Mouse (Mus musculus) cerebellum, adult 9-11 months (tissue): ENCODE measurements around the gene Sphk1.

Experiments
- DNase-seq: peaks from one replicate; pipeline ENCODE4 v3.0.0; 2022

Gene Sphk1

DNA sequence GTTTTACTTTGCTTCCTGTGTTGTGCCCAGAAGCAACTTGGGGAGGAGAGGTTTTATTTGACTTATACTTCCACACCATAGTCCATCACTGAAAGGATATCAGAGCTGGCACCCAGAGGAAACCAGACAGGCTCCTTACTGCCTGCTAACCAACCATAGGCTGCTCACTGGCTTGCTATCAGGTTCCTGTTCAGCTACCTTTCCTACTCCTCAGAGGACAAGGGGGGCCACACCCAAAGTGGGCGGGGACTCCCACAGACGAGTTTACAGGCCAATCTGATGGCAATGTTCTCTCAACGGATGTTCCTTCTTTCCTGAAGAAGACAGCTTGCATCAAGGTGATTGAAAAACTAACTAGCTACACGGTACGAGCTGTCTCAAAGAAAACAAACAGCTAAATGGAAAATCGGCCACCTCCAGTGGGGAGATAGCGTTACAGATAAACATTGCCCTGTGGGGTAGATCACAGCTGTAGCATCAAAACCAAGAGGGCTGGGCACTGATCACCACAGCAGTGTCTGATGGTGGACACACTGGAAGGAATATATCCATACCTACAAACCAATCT is 19.3 kb upstream of the Sphk1 start:
- no peak for DNase-seq

DNA sequence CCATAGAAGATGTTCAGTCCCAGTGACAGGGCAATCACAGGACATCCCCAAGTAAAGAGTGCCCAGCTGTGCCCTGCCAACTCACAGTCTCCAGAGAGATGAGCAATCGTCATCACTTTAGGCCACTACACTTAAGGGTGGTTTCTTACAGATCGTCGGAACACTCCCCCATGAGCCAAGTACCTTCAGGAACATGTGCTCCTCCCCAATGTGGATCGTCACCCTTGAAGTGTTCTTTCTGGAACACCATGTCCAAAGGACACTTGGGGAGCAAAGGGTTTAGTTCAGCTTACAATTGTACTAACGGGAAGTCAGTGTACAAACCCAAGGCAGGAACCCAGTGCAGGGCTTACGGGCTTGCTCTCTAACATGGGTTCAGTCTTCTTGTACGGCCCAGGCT is 18.6 kb upstream of the Sphk1 start:
- no peak for DNase-seq

DNA sequence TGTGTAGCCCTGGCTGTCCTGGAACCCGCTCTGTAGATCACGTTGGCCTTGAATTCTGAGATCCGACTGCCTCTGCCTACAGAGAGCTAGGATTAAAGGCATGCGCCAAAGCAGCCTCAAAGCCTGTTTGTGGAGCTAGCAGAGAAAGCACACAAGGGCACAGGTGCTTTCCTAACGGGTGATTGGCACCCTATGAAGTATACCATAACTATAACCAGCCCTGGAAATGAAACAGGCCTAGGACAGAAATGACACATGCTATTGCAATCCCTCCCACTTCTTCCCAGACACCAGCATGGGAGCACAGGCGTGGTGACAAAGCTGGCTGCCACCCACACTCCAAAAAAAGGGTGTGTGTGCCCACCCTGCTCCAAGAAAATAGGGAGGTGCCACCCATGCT is 17.7 kb upstream of the Sphk1 start:
- no peak for DNase-seq

DNA sequence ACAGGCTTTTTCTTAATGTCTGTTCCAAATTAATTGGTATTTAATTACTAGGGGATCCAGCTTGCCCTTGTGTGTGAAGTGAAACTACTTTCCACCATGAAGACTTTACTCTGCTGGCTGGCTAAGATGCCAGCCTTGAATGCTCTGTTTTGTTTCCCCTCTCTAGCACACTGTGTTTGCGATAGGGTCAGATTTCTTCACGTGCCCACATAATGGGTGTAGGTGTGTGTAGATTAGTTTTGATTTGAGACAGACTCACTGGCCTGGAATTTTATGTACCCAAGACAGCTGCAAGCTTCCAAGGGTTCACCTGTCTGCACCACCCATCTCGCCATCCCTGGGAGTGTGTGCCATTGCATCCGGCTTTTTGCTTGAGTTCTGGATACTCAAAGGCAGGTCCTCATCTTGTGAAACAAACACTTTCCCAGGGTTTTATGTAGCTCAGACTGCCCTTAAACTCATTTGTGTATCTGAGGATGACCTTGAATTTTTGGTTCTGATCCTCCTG is 17.1 kb upstream of the Sphk1 start:
- DNase-seq: no peak

DNA sequence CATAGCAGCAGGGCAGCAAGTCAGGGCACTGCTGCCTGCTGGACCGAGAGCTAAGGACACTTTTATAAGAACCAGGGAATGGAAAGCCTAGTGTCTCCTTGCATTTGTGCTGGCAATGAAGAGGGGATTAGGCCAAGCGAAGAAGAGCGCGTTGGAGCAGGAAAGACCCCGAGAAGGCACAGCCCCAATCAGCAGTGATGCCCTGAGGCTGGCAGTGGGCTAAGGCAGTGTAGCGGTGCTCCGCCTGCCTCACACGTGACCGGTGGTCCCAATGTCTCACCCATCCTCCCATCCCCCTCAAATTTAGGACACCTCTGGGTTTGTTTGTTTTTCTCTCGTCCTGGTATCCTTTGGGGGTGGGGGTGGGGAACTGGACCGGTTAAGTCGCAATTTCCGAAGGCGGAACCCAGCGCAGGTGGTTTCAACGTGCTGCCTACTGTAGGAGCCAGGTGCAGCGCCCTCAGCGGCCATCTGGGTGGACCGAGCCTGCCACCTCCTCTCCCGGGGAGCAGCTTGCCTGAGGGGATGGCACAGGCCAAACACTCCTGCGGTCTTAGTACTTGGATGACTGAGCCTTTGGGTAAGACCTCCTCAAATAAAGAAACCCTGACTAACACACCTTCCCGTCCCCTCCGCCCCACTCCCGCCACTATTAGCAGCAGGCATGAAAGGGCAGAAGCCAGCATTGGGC is 15.2 kb upstream of the Sphk1 start:
- peak; percentile 83 for DNase-seq

DNA sequence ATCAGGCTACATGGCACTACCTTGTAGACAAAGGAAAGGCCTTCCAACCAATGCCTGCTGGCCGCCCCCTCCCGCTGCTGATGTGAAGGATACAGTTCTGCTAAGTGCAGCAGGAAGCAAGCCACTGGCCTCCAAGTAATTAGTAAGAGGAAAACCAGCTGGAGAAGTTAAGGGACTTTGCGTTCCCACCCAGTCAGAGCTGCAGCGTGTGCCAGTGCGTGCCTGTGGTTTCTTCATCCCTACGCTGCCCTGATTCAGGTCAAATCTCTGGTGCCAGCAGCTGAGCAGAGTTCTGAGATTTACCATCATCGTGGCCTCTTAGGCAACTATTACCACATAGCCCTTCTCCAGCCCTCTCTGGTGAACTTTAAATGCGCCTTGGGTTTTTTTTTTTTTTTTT is 12.2 kb upstream of the Sphk1 start:
- no peak for DNase-seq

DNA sequence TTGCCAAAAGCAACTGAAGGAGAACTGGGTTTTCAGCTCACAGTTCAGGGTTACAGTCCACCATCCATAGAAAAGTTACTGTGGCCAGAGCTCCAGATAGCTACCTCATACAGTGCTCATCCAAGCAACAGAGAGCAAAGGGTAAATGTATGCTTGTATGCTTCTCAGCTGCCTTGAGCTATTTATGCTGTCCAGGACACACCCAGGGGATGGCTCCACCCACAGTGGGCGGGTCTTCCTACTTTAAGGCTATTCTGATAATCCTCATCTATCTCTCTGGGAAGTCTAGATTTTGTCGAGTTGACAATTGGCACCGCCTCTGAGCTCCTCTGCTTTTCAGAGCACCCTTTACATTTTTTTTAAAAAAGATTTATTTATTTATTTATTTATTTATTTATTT is 9.6 kb upstream of the Sphk1 start:
- no peak for DNase-seq

DNA sequence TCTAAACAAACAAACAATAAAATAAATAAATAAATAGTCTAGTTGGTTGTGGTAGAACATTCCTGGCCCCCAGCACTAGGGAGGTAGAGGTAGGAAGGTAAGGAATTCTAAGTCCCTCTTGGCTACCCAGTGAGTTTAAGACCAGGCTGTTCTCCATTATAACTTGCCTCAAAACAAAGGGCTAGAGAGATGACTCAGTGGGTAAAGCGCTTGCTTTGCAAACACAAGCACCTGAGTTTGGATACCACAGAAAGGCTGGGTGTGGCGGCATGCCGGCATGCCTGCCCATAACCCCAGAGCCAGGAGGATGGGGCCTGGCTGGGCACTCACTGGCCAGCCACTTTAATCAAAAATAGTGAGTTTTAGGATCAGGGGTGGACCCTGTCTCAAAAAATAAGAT is 8.7 kb upstream of the Sphk1 start:
- no peak for DNase-seq

DNA sequence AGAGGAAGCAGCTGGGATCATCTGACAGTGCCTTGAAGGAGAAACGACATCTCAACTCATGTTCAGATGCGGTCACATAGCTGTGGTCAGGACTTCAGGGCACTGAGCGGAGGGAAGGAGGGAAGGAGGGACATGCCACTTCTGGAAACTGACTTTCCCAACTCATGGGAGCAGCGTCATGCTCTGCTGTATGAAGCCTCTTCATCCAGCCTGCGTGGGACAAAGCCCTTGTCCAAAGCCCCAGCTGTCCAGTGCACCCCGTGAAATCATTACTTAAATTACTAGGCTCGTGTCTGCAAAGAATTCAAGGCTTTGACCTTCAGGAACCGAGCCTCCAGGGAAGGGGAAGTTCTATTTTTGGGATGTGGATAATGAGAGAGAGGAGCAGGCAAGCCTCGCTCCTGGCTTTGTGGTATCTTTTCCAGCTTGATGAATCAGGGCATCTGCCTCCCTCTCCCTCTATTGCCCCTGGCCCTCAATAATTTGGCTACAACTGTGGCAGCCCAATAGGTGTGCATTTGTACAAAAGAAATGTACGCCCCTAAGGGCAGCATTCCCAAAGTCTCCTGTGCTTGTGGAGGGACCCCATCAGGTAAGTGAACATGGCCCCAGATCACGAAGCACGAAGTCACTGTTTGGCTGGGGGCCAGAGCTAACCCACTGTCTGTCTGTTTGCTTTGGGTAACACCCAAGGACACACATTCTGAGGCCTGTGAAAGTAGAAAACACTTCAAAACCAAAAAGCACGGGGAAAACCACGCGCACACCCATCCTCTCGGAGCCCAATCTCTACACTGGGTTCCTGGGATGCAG is 7.6 kb upstream of the Sphk1 start:
- DNase-seq: no peak

DNA sequence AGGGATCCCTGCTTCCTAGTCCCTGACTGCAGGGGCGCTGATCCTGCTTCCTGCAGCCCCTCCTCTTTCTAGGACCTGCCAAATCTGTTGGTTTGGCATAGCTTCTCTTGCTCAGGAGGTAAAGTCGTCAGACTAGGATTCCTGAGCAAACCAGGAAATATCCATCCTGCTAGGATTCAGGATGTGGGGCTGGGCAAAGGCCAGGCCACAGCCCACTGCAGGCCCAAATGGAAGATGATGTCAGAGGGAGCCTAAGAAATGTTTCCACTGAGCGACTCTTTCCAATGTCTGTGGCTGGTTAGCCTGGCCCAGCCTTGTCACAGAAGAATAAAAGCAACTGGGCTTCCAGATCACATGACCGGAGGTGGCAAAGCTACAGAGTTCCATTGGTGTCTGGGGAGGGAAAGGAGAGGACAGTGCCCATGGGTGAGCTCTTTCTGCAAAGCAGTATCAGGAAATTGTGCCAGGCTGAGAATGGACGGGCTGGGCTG is 7.0 kb upstream of the Sphk1 start:
- no peak for DNase-seq

DNA sequence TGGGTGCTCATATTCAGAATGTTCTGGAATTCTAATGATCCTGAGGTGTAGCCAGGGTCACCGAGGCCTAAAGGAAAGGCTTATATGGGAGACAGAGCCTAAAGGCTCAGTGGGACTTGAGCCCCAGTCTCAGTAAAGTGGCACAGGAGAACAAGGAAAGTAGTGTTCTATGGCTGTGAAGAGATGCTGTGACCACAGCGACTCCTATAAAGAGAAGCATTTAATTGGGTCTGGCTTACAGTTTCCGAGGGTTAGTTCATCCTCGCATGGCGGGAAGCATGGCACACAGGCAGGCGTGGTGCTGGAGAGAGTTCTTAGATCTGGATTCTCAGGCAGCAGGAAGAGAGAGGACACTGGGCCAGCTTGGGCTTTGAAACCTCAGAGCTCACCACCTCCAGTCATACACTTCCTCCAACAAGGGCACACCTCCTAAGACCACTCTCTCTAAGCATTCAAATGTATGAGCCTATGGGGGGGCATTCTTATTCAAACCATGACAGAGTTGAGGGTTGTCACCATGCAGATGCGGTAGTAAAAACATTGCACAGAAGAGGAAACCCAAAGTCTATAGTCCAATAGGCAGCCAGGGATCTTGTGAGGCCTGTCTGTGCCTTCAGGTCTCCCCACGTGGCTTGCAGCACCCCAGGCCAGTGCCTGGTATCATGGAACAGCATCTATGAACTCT is 1.9 kb upstream of the Sphk1 start:
- no peak for DNase-seq

DNA sequence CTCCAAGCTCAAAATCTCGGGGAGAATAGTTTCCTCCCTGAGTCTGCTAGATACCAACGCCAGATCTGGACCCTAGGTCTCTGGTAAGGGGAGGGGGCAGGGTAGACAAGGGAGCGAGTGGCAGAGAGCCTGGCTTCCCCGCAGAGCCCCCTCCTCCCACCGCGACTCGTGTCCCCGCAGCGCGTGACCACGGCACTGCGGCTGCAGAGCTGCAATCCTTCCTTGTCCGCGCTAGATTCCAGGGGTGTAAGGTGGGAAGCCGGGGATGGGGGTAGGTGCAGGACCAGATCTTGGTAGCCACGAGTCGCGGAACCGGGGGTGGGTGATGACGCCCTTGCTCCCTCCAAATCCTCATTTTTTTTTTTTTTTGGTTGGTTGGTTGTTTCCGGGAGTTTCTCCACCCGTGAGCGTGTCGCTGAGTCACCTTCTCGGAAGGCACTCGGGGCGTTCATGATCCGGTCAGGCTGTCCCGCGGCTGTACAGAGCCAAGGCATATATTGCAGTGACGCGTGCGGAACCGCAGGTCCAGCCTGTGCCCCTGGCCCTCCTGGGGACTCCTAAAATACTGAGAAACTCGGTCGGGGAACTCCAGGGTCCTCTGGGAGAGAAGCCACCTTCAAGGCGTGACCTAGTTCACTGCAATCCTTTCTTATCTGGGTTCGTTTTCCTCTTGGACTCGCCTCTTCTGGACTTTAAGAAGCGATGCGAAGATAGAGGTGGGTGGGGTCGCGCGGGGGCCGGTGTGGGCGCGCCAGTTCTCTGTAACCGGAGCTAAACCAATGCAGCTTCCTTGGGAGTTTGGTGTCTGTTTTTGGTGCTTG is 856 bp downstream of the Sphk1 start:
- DNase-seq: no peak

DNA sequence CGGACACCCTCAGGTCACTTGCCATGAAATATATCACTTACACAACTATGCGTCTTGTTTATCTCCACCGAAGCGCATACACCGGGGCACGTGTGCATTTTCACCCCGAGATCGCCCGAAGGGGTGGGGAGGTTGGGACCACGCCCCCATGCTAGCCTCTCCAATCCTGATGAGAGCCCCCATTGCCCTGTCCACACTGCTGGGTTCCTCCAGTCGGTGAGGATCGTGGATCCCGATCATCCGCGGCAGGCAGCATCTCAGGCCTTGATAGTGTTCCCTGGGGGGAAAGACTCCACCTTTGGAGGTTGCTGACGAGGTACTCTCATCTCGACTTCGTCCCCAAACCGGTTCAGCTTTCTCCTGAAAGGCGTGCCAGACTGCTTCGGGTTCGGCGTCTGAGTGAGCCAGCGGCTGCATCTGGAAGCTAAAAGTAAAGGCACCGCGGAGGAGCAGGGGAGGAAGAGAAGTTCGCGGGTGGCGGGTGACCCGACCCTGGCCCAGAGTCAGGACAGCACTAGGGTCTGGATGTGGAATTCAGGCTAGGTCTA is 1.6 kb downstream of the Sphk1 start:
- DNase-seq: no peak

DNA sequence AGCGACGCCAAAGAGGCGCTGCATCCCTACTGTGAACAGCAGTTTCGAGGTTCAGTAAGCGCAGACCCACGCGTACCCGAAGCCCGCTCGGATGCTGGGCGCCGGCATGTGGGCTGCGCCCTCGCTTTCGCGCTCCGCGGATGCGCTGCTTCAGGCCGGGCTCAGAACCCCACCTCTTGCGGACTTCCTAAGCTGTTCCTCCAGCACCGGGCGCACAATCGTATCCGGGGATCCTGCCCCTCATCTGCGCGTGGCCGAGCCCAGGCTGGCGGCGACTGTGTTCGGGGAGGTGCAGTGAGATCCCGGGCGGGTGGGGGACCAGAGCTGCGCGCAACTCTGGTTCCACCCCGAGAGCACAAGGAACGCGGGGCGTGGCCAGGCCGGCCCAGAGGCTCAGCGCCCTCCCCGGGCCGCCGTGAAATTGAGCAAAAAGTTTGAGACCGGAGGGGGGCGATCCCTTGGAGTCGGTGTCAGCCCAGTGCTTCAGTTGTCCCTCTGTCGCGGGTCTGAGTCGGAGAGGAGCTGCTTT is 2.1 kb downstream of the Sphk1 start:
- peak; percentile 41 for DNase-seq

DNA sequence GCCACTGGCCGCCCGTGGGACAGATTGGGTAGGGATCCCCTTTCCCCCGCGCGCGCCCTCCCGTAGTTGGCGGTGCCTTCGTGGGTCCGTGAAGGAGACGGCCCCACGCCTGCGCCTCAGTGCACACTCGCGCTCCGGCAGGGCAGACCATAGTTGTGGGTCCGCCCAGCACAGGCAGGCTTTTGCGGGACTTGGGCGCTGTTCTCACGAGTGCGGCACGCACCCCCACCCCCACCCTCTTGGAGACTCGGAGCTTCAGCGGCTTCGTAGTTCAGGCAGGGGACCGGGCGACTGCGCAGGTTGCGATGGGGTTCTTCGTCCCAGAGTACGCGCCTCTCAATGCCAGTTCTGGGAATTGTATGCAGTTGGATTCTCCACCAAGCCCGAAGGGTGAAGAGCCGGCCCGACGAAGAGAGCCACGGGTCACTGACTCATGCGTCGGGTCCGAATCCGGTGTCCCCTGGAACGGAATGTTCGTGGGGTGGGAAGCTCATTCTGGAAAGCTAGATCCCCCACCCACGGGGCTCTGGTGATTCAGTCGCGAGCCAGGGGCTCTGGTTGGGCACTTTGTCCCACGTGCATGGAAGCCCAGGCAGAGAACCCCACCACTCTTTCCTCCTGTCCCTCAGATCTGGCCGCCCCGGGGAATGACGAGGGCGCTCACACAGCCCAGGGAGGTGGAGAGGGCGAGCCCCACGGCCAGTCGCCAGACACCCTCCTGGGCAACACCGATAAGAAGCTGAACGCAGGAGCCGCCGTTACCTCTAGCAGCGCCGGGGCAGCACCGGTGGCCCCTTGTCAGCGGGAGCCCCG is 2.8 kb downstream of the Sphk1 start:
- DNase-seq: no peak

DNA sequence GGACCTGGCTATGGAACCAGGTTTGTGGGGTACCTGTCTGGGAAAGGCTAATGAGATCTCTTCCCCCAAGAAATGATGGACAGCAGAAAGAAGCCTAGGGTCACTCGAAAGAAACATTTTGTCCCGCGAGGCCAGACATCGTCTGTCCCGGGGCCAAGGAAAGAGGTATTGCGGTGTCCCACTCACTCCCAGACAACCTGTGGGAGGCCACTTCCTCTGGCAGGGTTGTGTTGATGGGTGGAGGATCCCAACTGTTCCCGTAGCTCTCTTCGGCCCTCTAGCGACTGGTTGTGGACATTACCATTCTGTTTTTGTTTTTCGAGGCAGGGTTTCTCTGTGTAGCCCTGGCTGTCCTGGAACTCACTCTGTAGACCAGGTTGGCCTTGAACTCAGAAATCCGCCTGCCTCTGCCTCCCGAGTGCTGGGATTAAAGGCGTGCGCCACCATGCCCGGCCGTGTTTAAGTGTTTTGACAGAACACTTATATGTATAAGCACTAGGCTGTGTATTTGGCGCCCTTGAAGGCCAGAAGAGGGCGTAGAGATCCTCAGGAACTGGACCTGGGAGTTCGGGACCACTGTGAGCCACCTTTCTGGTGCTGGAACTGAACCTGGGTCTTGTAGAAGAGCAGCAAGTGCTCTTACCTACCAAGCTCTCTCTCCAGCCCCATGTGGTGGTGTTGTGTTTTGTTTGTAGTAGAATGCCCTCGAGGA is 3.6 kb downstream of the Sphk1 start:
- peak; percentile 69 for DNase-seq

DNA sequence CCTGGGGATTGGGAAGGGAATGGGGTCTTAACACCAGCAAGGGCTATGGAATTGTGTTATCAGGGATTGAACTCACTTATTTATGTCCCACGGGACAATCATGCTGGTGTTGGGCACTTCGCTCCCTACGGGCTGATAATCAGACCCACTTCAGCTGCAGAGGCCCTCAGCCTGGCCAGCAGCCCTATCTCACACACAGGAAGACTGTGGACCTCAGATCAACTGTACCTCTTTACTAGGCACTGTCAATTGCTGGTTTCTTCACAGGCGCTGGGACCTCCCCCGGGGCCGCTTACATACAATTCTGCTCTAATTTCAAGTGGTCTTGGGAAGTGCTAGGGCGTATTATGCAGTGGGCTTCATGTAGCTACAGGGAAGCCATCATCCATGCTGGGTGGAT is 6.0 kb downstream of the Sphk1 start:
- no peak for DNase-seq

DNA sequence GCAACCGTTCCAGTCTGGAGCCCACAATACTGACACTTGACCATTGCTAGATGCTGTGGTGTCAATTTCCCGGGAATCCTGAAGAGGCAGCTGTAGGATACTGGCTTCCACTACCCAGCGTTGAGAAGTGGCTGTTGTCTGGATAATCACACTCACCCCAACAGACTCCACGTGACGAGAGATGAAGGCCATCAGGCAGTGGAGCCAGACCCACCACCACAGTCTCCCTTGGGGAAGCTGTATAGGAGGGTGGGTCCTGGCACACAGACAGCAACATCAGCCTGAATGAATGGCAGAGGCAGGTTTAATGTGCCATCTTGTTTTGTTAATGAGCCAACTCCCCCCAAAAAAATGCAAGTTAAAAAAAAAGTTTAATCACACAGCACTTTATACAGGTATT is 6.7 kb downstream of the Sphk1 start:
- DNase-seq: no peak

DNA sequence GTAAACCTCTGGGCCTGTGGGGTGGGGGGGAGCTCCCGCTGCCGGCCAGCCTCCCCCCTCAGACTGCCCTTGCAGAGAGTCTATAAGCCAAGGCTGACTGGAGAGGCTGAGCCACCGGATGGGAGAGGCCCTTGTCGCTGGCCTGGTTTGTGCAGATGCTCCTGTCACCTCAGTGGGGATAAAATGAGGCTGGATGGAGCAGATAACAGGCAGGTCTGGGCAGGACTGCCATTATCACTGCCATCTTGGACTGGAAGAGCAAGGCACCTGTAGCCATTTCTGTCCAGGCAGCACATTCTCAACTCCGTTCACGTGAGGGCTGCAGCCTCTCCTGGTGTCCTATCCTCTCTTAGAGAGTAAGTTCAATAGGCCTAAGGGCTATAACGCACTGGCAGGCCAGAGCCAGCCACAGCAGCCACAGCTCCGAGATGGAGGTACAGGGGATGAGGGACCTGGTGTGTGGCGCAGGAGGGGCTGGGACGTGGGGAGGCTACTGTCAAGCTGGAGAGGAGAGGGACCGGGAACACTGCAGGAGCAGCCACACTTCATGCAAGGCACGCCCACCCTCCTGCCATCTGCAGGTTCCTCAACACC is 7.5 kb downstream of the Sphk1 start:
- no peak for DNase-seq

DNA sequence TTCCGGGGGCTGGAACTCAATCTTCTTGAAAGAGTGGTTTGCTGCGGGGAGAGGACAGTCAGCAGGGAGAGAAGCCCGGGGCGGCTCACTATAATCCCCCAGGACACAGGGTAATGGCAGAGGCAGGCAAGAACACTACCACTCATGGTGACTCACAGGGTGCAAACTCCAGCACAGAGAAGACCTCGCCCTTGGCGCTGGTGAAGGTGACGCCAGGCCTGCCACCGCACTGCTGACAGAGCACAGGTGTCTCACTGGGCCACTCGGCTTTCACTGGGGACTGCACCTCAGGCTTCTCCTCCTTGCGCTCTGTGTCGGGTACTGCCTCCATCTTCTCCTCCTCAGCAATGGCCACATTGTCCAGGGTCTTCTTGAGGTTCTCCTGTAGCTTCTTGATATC is 10.5 kb downstream of the Sphk1 start:
- no peak for DNase-seq
